Mouse (Mus musculus) natural killer cell, adult 2 months (primary cell): ENCODE results near the gene Pet100.
"Not testable (repeated sequence)": the region's sequence is repeated elsewhere in the genome, so short reads cannot be mapped to it uniquely, and the experiment has no call there.

Source experiments
- DNase-seq, 2 experiments: peaks; one replicate each; pipeline ENCODE4 v3.0.0; 2022; ENCODE audit warnings: low spot score in 2 of 2

The Pet100 gene

DNA sequence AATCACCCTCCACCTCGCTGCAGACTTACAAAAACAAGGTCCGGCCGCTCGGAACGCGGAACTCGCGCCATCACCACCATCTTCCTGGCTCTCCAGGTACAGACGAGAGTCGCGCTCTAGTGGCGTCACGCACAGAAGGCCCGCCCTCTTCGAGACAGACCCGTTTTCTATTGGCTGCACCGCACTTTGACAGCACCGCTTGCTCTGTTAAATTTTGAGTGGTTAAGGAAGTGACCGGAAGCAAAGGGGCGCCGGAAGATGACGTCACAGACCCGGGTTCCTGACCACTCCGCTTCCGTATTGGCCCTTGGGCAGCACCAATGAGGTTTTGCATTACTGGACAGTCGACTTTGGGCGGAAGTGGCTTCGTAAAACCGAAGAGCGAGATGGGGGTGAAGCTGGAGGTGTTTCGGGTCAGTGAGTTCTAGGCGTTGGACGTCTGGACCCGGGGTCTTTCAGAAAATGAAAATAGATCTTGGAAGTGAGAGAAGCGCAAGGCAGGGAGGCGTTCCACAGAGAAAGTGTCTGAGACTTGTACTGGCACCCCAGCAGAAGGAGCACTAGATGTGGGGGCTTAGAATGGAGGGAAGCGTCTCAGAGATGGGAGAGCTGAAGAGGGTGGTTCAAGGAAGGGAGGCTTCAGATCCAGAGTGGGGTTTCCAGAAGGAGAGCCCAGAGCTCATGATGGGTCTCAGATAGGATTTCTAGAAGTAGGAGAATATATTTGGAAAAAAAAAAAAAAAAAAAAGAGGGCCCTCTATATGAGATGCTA is at the start of gene Pet100, which contains the start of gene Xab2:
Gene Pet100, plus strand, starts transcription at position 350 of the 772 bp plus-strand sequence.
Gene Xab2, minus strand, starts transcription at position 118 of the 772 bp plus-strand sequence.
- peak; percentile 99 for DNase-seq

DNA sequence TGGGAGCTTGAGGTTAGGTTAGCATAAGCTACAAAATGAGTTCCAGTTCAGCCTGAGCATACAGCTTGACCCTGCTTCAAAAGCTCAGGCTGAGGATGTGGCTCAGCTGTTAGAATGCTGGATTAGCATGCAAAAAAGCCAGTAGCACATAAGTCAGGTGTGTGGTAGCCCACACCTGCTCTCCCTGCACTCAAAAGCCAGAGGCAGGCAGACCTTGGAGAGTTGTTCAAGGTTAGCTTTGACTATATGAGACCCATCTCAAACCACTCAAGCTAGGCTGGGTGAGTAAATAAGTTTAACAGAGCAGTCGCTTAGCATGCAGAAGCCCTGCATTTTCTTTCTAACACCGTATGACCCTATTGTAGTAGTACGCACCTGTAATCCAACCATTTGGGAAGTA is 46.8 kb upstream of the Pet100 start:
- no peak for DNase-seq

DNA sequence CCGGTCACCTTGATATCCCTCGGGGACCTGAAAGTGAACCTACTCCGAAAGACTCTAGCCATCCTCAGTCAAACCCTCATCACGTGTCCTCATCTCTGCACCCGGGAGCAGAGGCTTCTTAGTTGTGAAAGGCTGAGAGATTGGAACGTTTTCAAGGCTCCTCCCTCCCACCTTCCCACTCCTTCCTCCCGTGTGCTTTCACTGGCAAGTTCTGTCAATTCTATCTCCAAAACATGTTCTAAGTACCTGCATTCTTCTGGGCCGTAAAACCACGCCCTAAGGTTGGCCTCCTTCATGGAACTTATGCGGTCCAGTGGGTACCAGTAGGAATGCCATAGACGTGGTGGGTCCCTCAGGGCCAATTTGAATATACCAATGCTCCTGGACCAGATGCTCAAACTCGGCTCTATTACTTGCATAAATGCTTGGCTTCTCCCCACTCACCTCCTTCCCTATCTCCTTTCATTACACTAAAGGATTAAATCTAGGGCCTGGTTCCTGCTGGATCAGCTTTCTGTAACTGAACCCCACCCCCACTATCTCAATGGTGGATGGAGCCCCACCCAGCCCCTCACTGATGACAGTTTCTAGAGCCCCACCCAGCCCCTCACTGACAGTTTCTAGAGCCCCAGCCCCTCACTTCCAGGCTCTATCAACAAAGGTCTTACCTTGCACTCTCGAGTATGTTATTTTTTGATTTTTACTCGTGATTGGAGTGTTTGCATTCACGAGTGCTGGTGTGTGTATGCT is 45.0 kb upstream of the Pet100 start:
- DNase-seq, result no peak

DNA sequence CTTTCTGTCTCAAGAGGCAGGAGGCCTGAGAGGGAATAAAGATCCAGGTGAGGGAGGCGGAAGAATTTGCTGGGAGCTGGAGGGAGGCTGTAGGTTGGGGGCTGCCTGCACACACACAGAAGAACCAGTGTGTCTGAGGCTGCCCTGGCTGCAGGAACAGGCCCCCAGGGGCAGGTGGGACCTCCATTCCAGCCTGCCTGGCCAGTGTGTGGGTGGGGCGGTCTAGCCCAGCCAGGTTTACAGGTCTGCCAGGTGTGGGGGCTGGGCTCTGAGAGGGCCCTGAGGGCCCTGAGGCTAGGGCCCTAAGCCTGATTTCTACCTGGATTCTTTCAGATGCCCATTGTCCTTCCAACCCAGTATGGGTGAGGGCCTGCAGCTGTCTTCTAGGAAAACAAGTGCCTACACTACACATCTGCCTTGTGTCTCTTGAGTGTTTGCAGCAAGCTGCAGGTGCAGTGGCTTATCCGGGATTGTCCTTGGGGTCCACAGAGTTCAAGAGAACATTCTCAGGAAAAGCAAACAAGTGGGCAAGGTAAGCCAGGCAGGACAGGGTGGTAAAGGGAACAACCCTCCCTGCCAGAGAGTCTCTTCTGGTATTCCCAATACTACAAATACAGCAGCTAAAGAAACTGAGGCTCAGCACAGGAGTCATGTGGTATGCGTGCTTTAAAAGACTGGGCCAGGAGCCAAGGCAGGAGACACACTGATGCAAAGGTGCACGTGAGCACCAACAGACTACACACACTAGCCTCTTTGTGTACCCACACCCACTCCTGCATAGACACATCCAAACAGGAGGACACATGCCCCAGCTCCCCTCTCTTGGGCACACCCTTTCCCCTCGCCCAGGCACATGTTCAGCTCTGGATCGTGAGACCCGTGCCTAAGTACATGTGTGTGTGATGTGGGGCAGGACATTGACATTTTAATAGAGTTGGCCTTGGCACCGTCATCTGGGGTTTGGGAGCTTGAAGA is 41.7 kb upstream of the Pet100 start:
- DNase-seq, result no peak

DNA sequence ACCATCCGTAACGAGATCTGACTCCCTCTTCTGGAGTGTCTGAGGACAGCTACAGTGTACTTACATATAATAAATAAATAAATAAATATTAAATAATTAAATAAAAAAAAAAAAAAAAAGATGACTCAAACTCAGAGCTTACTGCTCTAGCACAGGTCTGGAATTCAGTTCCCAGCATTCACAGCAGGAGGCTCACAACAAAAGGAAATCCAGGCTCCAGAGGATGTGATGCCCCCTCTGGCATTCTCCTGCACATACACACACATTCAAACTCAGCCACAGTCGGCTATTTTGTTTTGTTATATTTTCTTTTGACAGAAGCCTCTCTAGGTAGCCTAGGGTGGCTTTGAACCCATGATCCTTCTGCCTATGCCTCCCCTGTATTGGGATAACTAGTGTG is 39.4 kb upstream of the Pet100 start:
- not testable (repeated sequence) for DNase-seq

DNA sequence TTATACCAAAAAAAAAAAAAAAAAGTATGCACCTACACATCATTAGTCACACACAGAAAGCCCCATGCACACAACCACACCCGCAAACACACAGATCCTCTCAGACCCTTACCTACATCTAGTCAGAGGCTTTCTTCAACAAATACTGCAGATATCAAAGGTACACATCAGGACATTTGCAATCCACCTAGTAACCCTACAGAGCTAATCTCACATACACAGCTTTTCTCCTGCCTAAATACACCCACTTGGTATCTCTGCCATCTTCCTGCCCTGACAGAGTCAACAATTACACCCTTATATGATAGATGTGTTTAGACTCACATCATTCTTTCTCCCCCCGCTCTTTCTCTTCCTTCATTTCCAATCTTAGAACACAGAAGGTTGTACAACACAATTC is 34.9 kb upstream of the Pet100 start:
- DNase-seq, result no peak

DNA sequence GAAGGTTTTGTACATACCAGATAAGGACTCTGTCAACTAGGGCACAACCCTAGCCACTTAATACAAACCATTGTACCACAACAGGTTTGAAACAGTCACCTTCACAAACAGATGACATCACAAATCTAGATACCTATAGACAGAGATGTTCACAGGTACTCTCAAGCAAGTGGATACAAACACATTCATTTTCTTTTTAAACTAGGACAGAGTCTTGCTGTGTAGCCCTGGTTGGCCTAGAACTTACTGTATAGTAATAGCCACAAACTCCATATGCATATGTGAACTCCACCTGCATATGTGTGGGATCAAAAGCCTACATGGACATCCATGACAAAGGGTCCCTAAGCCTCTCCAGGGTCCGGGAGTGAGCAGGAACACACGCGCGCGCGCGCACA is 34.4 kb upstream of the Pet100 start, which contains the start of gene Camsap3:
Gene Camsap3, plus strand, starts transcription at position 301 of the 398 bp plus-strand sequence.
- no peak for DNase-seq

DNA sequence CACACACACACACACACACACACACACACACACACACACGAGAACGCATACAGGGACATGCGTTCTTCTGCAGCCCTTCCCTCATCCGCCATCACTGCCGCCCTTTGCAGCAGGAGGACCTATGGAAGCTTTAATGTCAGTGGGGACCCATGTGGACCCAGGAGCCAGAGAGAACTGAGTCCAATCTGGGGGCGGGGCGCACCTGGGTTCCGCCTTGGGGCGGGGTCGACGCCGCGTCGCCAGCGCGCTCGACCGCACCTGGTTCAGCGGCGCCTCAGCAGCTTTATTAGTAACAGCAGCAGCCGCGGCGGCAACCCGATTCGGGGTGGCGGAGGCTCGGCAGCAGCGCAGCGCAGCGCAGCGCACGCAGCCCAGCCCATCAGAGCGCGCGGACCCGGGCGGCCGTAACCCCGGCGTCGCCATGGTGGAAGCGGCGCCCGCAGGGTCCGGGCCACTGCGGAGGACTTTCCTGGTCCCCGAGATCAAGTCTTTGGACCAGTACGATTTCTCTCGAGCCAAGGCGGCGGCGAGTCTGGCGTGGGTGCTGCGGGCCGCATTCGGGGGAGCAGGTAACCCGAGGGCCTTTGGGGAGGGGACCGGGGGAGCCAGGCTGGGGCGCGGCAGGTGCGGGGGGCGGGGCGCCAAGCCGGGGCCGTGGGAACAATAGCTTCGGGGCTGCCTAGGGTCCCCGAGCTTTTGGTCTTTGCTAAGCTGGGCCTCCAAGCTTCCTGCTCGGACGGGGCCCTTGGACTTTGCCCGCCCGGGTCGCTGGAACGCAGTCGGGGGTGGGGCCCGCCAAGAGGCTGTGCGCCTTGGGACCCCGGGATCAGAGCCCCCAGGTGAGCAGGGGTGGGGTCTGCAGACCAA is 33.7 kb upstream of the Pet100 start:
- DNase-seq, result peak in 1 of 2 experiments; percentile 12

DNA sequence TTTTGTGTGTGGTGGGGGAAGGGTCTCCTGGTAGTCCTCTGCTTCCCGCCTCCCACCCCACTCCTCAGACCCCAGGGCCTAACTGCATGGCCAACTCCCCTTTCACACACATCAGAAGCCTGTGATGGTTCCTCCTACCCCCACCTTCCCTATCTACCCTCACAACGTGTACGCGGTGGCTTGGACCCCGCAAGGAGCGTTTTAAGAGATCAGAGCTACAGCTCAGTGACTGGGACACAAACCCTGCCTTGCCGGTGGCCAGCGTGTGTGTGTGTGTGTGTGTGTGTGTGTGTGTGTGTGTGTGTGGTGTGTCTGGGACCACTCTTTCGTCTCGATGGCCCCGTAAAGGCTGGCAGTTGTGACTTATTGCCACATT is 33.1 kb upstream of the Pet100 start:
- DNase-seq, result no peak

DNA sequence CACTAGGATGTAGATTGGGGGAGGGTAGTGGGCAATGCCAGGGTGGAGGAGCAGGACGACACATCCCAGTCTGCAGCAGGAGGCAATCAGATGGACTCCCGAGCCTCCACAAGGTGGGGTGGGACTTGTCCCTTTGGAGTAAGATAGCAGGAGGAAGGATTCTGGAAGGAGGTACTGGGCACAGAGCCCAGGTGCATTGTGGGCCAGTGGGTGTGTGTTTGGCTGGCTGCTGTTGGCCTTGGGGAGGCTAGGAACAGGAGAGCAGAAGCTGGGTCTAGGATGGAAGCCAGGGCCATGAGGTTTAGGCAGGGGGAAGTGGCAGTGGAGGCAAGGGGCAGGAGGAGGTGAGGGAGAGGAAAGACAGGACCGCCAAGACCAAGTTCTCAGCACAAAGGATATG is 27.9 kb upstream of the Pet100 start:
- no peak for DNase-seq

DNA sequence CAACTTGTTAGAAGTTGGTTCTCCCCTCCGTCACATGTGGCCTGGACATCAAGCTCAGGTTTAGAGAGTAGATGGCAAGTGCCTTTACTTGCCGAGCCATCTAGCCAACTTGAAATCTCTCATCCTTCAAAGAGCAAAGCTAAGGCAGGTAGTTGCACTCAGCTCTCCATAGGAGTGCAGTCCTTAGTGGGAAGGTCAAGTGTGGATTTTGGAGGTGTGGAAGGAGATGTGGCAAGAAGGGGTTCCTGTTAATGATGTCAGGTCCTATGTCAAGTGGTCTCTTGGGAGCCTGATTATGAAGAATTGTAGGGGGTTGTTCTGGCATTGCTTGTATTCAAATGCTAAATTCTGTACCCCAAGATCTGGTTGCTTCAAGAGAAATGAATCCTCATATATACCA is 26.9 kb upstream of the Pet100 start:
- no peak for DNase-seq

DNA sequence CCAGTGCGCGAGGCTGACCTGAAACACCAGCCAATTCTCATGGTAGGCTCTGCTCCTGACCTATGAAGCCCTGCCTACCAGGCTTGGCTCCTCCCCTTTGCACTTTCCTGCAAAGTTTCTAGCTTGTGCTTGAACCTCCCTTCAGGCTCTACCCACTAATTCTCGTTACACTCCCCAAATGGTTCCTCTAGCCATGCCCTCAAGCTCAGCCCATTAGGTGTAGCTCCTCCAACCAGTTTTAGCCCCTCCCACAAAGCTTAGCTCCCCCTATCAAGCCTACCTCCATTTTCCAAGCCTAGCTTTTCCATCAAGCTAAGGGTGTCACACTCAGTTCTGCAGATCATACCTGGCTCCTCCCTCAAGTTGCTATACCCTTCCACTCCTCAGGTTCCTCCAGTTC is 23.3 kb upstream of the Pet100 start:
- DNase-seq, result no peak

DNA sequence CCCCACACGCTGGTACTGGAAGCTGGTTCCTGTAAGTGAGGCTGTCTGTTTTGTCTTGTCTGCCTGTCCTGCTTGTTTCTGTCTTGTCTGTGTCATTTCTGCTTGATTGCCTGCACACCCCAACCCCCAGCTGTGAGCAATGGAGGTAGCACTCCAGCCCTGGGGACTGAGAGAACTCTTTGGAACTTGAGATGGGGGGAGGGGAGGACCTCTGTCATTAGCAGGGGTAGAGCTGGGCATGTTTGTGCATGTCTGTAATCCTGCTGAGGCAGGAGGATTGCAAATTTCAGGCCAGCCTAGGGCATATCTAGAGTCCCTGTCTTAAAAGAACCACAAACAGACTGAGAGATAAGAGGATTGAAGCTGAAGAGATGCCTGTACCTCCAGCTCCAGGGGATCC is 22.1 kb upstream of the Pet100 start:
- DNase-seq, result no peak

DNA sequence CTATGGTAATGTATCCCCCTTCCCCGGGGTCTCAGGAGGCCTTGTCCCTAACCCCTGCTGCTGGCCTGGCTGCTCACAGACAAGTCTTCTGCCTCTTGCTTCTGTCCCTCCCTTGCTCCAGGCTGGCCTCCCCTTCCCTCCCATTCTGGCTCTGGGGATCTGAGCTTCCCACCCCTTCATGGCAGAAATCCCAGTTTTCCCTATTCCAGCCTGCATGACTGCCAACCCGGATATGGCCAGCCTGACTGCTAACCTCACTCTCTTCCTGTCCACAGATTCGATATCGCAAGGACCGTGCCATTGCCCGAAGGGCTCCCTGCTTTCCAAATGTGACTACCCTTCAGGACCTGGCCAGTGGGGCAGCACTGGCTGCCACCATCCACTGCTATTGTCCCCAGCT is 20.9 kb upstream of the Pet100 start:
- no peak for DNase-seq

DNA sequence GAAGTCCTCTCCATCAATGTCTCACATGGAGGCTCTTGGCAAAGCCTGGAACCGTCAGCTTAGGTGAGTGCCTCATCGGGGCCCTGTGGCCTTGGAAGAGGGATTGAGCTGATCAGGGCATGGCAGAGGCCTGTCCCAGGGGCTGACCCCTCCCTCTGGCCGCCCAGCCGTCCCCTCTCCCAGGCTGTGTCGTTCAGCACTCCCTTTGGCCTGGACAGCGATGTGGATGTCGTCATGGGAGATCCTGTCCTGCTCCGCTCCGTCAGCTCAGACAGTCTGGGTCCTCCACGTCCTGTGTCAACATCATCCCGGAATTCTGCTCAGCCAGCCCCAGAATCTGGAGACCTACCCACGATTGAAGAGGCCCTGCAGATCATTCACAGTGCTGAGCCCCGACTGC is 17.9 kb upstream of the Pet100 start:
- no peak for DNase-seq

DNA sequence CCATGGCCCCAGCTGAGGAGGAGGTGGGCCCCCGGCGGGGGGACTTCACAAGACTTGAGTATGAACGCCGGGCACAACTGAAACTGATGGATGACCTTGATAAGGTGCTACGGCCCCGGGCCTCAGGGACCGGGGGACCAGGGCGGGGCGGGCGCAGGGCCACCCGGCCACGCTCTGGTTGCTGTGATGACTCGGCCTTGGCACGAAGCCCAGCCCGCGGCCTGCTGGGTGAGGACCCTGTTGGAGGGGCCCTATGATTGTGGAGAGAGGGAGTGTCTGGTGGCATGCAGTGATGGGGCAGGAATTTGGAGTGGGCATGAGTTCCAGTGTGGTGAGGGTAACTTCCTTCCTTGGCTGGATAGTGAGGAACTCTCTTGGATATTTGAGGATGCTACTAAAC is 14.8 kb upstream of the Pet100 start:
- DNase-seq, result no peak

DNA sequence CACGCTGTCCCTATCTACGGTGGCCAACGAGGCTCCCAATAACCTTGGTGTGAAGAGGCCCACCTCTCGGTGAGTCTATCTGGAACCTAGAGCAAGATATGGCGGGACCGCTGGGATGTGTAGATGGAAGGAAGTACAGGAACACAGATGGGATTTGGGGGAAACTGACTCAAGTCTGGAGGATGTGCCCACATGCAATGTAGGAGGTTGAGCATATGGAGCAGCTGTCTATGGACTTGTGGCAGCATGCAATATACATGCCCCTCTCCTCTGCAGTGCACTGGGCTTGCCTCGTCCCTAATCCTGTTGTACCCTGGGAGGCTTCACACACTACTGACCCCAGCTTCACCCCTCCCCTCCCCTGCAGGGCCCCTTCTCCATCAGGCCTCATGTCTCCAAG is 13.5 kb upstream of the Pet100 start:
- no peak for DNase-seq

DNA sequence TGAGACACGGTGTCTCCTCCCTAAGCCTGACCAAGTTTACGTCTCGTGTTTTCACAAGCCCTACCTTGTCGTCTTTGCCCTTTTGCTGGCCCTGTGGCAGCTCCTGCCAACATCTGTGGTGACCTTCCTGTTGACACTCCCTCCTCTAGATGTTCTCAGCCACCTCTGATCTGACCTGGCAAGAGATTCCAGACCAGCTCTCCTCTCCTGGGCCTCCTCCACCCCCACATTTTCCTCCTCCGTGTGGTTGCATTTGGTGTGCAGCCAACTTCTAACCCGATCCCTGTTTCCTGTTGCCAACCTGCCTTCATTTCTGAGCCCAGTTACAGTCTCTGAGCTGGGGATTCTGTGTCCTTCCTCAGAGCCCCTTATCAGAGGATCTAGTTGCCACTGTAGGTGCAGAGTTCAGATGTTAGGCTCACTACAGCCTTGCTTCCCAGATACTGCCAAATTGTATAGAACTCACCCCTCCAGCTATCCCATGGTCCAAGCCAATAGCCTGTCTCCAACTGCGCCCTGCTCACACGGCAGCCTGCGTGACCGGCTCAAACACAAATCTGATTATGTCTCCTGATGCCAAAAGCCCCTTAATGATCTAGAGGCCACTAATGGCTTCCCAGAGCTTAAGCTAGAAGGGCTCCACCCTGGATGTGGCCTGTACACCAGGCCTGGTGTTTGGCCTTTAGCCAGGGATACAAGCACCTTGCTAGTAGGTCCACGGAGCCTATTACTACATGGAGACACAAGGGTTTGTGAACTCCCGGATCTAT is 12.1 kb upstream of the Pet100 start:
- no peak for DNase-seq

DNA sequence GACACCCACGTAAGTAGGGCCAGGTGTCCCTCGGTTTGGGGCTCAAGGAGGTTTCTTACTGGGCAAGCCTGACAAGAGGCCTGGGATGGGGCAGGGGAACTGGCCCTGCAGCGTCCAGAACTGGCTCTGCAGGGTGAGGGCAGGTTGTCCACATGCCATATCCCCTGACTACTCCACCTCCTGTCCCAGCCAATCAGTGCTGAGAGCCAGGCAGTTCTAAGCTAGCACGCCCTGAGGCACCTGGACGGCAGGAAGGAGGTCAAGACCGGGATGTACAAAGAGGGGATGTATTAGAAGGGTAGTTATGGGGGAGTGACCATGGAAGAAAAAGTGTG is 11.6 kb upstream of the Pet100 start:
- no peak for DNase-seq

DNA sequence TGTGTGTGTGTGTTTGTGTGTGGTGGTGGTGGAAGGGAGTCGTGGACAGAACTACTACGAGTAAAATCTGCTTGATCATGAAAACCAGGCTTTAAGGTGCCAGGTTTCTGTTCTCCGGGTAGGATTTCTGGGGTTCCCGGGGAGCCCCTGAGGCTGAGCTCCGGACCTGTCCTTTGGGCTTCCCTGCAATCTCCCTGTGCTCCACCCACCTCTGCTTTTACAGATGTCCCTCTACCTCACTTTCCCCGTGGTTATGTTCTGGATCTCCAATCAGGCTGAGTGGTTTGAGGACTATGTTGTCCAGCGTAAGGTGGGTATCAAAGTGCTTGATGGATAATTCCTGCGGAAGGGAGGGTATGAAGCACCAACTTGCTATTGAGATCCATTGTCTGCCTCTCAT is 771 bp downstream of the Pet100 start:
- DNase-seq, result no peak
